Comparison of ENCODE assay signal across 30 mouse cellular contexts in the genomic region with DNA sequence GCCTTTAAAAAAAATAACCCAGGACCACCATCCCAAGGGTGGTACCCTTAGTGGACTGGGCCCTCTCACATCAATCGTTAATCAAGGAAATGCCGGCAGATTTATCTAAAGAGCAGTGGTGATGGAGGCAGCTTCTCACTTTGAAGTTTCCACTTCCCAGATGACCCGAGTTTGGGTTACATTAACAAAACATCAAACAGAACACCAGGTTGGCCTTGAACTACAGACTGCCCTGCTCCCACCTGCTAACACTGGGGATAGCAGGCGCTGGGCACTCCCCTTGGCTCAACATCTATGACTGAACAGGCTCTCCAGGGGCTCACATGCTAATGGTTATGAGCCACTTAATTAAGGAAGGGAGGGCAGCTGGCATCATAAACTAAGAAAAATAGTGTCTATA.
"Had no signal": no experiment of that assay in that cellular context is flagged by ENCODE, and none has a peak within 500 bp of the region (broad histone marks: within the 10 kb centered on the region; RNA-seq: fewer than 3 reads in every experiment).

No protein-coding gene starts in this region.

- H3K36me3 ChIP-seq: heart, embryonic 10.5 days; heart, embryonic 12.5 days; heart, embryonic 13.5 days; heart, embryonic 15.5 days; hindbrain, embryonic 10.5 days; hindbrain, embryonic 12.5 days; hindbrain, embryonic 13.5 days; hindbrain, embryonic 15.5 days; intestine, embryonic 15.5 days; kidney, embryonic 15.5 days had no signal

- H3K4me1 ChIP-seq: heart, embryonic 10.5 days; heart, embryonic 12.5 days; heart, embryonic 13.5 days; heart, embryonic 15.5 days; hindbrain, embryonic 10.5 days; hindbrain, embryonic 12.5 days; hindbrain, embryonic 13.5 days; hindbrain, embryonic 15.5 days; intestine, embryonic 15.5 days had no signal

- H3K4me3 ChIP-seq: heart, embryonic 10.5 days; heart, embryonic 12.5 days; heart, embryonic 13.5 days; heart, embryonic 15.5 days; hindbrain, embryonic 10.5 days; hindbrain, embryonic 12.5 days; hindbrain, embryonic 13.5 days; hindbrain, embryonic 15.5 days; intestine, embryonic 15.5 days; kidney, embryonic 15.5 days; layer of hippocampus, adult 2 months had no signal

- DNase-seq: heart, postnatal 10 days; heart, postnatal 14 days; heart, postnatal 36 days; heart, postnatal 4 days; kidney, adult 11 months; kidney, adult 18-20 months; kidney, adult 2 months; kidney, adult 8-10 months; kidney, adult 9 months; kidney, postnatal 10 days; kidney, postnatal 14 days; kidney, postnatal 25 days; kidney, postnatal 36 days; kidney, postnatal 4 days; layer of hippocampus, adult 9-11 months; layer of hippocampus, postnatal 36 days had no signal

- H3K27me3 ChIP-seq: heart, embryonic 12.5 days; heart, embryonic 15.5 days; hindbrain, embryonic 12.5 days; hindbrain, embryonic 13.5 days; hindbrain, embryonic 15.5 days; intestine, embryonic 15.5 days; kidney, embryonic 15.5 days had no signal

- H3K9ac ChIP-seq: heart, embryonic 12.5 days; heart, embryonic 13.5 days; heart, embryonic 15.5 days; hindbrain, embryonic 12.5 days; hindbrain, embryonic 13.5 days; hindbrain, embryonic 14.5 days; hindbrain, embryonic 15.5 days; intestine, embryonic 15.5 days; kidney, embryonic 15.5 days had no signal

- H3K27ac ChIP-seq: heart, embryonic 10.5 days; heart, embryonic 13.5 days; heart, embryonic 15.5 days; hindbrain, embryonic 10.5 days; hindbrain, embryonic 12.5 days; hindbrain, embryonic 13.5 days; hindbrain, embryonic 14.5 days; hindbrain, embryonic 15.5 days; hindbrain, postnatal 0 days; intestine, embryonic 15.5 days; kidney, embryonic 15.5 days; kidney, postnatal 0 days; layer of hippocampus, adult 2 months had no signal
